Mouse (Mus musculus): ENCODE measurements around the gene Faf1.

GRCm38 (mm10) chr4:110006044-110006443 is 329.7 kb downstream of the Faf1 start:
- no peak for TF ChIP-seq GATA1 (IDR thresholded peaks at IDR 0.05; ENCODE audit: borderline replicate concordance, low read length)
- no peak for TF ChIP-seq FLI1 (IDR thresholded peaks at IDR 0.05; ENCODE audit: low read length)

All from megakaryocyte, embryonic 14.5 days (primary cell).